Mouse (Mus musculus) lung, adult 10 weeks (tissue): Measurements from ENCODE around the gene Gm43738. TPM values are rescaled to one million over a fixed set of nuclear protein-coding genes. Genes with fewer than 3 reads are reported as not detected.

ENCODE experiments used
- polyA plus RNA-seq: library from polyadenylated mRNA; stranded (reverse); fragments of 350-450 nt; fragmentation: Illumina TruSeq; extraction: RNeasy Lipid Tissue Mini Kit (QIAGEN cat#74804); gene quantifications from one replicate; pipeline ENCODE4 v1.2.3, GENCODE M21; 2014; ENCODE audit warnings: low read depth, low replicate concordance; ENCODE audit not compliant: insufficient read depth

Gene Gm43738
- not detected for polyA plus RNA-seq

GRCm38 (mm10) chr3:89100811-89101210 lies at the start of gene Gm43738:
TSS of gene Gm43738 (minus strand) at chr3:89101099.

DNA sequence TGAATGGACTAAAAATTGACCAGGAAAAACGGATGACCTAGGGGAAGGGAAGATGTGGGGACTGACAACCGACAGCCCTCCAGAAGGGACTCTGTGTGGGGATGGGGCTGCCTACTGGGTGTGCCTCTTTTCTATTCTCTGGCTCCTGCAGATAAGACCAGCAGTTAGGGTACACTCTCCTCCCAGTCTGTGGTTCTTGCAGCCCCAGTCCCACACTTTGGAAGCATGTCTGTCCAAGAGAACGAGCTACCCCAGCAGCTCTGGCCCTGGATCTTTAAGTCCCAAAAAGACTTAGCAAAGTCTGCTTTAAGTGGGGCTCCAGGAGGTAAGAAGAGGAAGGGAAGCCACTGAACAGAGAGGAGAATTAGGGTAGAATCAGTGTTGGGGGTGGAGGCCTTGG lies 35.1 kb upstream of the Gm43738 start, which contains the start of gene Pklr:
Pklr (plus strand) TSS at position 185 of the 400 bp plus-strand sequence.

GRCm38 (mm10) chr3:89101812-89102494 lies 1.1 kb upstream of the Gm43738 start, which contains the start of gene Fdps:
TSS of gene Fdps (minus strand) at chr3:89101959.

DNA sequence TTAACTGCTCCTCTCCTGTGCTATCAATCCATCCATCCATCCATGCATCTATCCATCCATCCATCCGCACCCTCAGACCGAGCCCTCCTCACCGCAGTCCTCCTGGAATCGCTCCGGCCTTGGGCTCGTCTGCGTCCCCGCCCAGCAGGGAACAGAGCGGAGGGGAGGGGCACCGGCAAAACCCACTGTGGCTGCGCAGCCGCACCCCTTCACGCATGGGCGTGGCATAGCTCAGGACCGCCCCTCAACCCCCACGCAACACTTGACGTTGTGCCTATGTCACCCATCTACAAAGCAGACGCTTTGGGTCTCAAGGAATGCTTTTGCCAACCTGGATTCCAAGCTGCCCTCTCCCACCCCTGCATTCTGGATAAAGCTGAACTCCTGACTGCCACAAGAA lies 7.7 kb downstream of the Gm43738 start, which contains the start of gene Rusc1:
Rusc1 (minus strand) TSS at position 137 of the 400 bp plus-strand sequence.

Other genes starting within 250 kb of the Gm43738 start
- gene Msto1, start 187.1 kb downstream of the Gm43738 start, polyA plus RNA-seq: 12.2 TPM
- gene Ash1l, start 150.5 kb downstream of the Gm43738 start, polyA plus RNA-seq: 4.8 TPM
- gene Dap3, start 149.9 kb downstream of the Gm43738 start, polyA plus RNA-seq: 63.0 TPM
- gene Rusc1, start 7.8 kb downstream of the Gm43738 start, polyA plus RNA-seq: 25.0 TPM
- gene Fdps, start 860 bp upstream of the Gm43738 start, polyA plus RNA-seq: 109 TPM
- gene Pklr, start 35.0 kb upstream of the Gm43738 start, polyA plus RNA-seq: 0.12 TPM
- not detected for gene Hcn3, start 59.1 kb upstream of the Gm43738 start, polyA plus RNA-seq
- gene Clk2, start 63.7 kb upstream of the Gm43738 start, polyA plus RNA-seq: 24.4 TPM
- gene Scamp3, start 76.4 kb upstream of the Gm43738 start, polyA plus RNA-seq: 50.9 TPM
- gene Fam189b, start 82.0 kb upstream of the Gm43738 start, polyA plus RNA-seq: 9.9 TPM
- gene Gba, start 101.8 kb upstream of the Gm43738 start, polyA plus RNA-seq: 35.5 TPM
- gene Thbs3, start 114.1 kb upstream of the Gm43738 start, polyA plus RNA-seq: 37.7 TPM
- 75.1 TPM for gene Mtx1, start 126.0 kb upstream of the Gm43738 start, polyA plus RNA-seq
- gene Muc1, start 128.0 kb upstream of the Gm43738 start, polyA plus RNA-seq: 195 TPM
- gene Krtcap2, start 144.9 kb upstream of the Gm43738 start, polyA plus RNA-seq: 122 TPM
- gene Trim46, start 145.2 kb upstream of the Gm43738 start, polyA plus RNA-seq: 2.3 TPM
- gene Dpm3, start 158.3 kb upstream of the Gm43738 start, polyA plus RNA-seq: 220 TPM
- 90.4 TPM for gene Slc50a1, start 169.5 kb upstream of the Gm43738 start, polyA plus RNA-seq
- 102 TPM for gene Efna1, start 180.0 kb upstream of the Gm43738 start, polyA plus RNA-seq
- gene Efna3, start 221.9 kb upstream of the Gm43738 start, polyA plus RNA-seq: 0.75 TPM
- 1.5 TPM for gene Efna4, start 236.9 kb upstream of the Gm43738 start, polyA plus RNA-seq
- 109 TPM for gene Adam15, start 248.9 kb upstream of the Gm43738 start, polyA plus RNA-seq